ENCODE assay signal across 8 mouse cellular contexts in genomic region chr5:144014551-144015311, GRCm38 (mm10). TPM values are rescaled to one million over a fixed set of nuclear protein-coding genes. Genes with fewer than 3 reads are reported as not detected.
DNase-seq lines count a peak whose midpoint lies in the region; ATAC-seq lines count a peak whose summit lies in the region.

TSS of gene Ccz1 (minus strand) at chr5:144014877.

- H3K4me3 ChIP-seq in hindbrain, embryonic 12.5 days = peak within 1 kb of the TSS; percentile 88

- H3K27me3 ChIP-seq in hindbrain, embryonic 12.5 days = no peaks in the 10 kb centered on the region

- H3K9me3 ChIP-seq in hindbrain, embryonic 12.5 days (replicated peaks) = no peaks in the 10 kb centered on the region

- peak within 1 kb of the TSS; percentile 84 for H3K27ac ChIP-seq in hindbrain, embryonic 12.5 days

- H3K36me3 ChIP-seq in hindbrain, embryonic 12.5 days = peaks cover 25% of the 10 kb centered on the region

- peaks cover 5% of the 10 kb centered on the region for H3K4me1 ChIP-seq in hindbrain, embryonic 12.5 days

- ATAC-seq in hindbrain, embryonic 12.5 days (ENCODE audit: low FRiP score) = peak; percentile 98

- peak within 1 kb of the TSS; percentile 87 for H3K9ac ChIP-seq in hindbrain, embryonic 12.5 days

- peak; percentile 92 for DNase-seq in NIH3T3 (ENCODE audit: low read depth)
- DNase-seq in cerebellum, postnatal 10 days = peak; percentile 84 to 86
- DNase-seq in frontal cortex, postnatal 10 days (ENCODE audit: low spot score in 2 of 2) = peak; percentile 60 to 77
- peak; percentile 67 to 76 for DNase-seq in layer of hippocampus, postnatal 14 days (ENCODE audit: low spot score in 2 of 2)
- peak; percentile 77 for DNase-seq in lung, postnatal 14 days
- peak; percentile 82 for DNase-seq in retina, adult 2 months (ENCODE audit: low read depth, low spot score)
- DNase-seq in thymus, postnatal 36 days = peak; percentile 69 to 81

- 3% methylated on average over 47 of the region's 47 CpGs for WGBS in hindbrain, embryonic 12.5 days

- H3K4me2 ChIP-seq in hindbrain, embryonic 12.5 days (replicated peaks) = peak within 1 kb of the TSS; percentile 52

RNA-seq across cellular contexts. Expression of gene Ccz1, which starts in this region (rescaled TPM):
- polyA plus RNA-seq in hindbrain, embryonic 12.5 days (2016; fragmentation: Nextera tagmentation; extraction: Ambion mirVana) = 99.4 and 108 TPM in 2 replicates
- total RNA-seq in layer of hippocampus, postnatal 14 days (2021) = 10 to 100 TPM; 41.2 to 44.7 TPM

Comparison
In these comparisons a context has a peak if more than half of its experiments do, and no peak if none do; other contexts are left out.
1. Peak in every context shown above with its lines: DNase-seq, ATAC-seq, H3K4me3 ChIP-seq and H3K27ac ChIP-seq.